Mouse (Mus musculus): ENCODE measurements at regions not wholly inside any gene's neighbourhood (a gene's known extent, or its start where the extent isn't known, plus 50 kb on each side); places are given as distances from the start of the nearest gene placed in this dataset.
"Not testable (repeated sequence)": the region's sequence is repeated elsewhere in the genome, so short reads cannot be mapped to it uniquely, and the experiment has no call there.

DNA sequence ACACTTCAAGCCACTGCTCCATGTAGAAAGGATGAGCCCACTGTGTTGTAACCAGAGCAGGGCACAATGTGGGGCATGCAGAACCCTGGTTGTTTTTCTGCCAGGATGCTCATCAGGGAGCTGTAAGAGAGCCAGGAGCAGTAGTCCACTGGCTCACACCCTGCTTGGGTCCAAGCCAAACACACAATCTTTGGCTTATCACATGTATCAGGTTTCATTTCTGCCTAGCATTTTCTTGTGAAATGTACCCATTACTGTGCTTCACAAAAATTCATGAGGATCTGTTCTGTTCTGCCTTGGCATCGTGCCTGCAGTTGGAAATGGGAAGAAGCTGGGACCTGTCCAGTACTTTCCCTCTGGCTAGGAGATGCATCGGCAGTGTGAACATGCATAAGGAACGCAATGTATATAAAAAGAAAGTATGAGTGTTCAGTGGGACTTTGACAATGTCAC lies 491.6 kb upstream of the Igfbp3 start:
- peak; percentile 12 for DNase-seq

DNA sequence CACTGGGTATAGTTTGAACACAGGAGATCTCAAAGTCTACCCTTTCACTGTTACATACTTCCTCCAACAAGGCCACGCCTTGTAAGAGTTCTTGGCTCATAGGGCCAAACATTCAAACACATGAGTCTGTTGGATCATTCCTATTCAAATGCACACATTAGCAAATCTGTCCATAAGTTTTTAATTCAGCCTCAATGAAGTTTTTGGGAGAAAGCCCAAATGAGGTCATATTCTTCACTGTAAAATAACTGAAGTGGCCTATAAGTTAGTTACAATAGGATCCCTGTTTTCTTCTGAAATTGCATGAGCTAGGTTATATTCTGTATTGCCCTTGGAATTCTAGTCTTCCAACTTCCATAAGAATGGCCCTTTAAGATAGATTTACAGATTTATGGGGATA lies 483.9 kb upstream of the Igfbp3 start:
- no peak for DNase-seq

- DNase-seq = not testable (repeated sequence)
Measured at GRCm38 (mm10) chr11:7689701-7690100, 476.0 kb upstream of the Igfbp3 start.

- DNase-seq = no peak
Measured at GRCm38 (mm10) chr11:7672821-7673220, 459.1 kb upstream of the Igfbp3 start.

GRCm38 (mm10) chr11:7630637-7631036 lies 416.9 kb upstream of the Igfbp3 start:
- DNase-seq = no peak

GRCm38 (mm10) chr11:7625256-7625655 lies 411.5 kb upstream of the Igfbp3 start:
- DNase-seq = peak; percentile 14

DNA sequence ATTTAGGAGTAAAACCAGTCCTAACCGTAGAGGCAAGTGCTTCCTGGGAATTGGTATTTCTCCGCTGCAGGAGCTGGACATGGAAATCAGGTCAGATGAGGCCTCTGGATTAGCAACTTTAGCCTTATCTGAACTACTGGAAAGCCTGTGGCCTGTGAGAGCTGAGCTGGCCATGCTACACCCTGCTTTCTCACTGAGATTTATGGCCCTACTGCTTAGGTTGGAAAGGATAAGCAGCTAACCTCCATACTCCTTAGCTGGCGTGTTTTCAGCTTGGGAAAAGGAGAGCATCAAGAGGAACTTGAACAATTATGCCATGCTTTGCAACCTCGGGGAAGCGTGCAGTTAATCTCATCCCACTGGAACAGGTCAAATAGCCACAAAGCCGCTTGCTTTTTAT lies 406.6 kb upstream of the Igfbp3 start:
- DNase-seq = no peak

DNA sequence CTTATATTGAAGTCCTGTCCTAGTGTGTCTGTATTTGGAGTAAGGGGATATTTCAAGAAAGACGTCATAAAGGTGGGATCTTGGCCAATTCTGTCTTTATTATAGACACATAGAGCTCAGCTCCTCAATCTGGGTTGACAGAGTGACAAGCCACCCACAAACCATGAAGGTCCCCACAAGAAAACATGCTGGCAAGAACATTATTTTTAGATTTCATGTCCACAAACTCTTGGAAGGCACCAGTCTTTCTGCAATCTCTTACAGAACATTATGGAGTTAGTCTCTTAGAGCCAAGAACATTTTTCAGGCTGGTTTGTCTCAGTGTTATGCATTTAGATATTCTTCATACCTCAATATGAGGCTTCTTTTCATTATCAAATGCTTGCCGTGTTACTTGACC lies 397.0 kb upstream of the Igfbp3 start:
- DNase-seq = no peak

GRCm38 (mm10) chr11:7609921-7610320 lies 396.2 kb upstream of the Igfbp3 start:
- DNase-seq = no peak

DNA sequence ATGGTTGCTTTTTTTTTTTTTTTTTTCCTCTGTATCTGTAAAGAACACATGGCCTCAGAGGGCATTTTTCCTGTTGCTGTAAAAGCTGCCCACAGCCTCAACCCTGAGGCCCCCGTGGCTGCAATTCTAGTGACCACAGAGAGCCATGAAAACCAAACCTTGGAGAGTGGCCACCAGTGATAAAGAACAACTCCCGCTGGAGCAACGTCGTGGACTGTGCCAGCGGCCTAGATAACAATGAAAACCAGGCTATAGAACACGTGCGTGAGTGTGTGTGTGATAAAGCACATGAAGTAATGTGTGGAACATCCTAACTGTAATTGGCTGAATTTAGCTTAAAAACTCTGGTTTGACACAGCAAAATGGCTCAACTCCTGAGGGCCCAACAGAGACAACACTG lies 392.9 kb upstream of the Igfbp3 start:
- DNase-seq = no peak

- DNase-seq = no peak
Measured at GRCm38 (mm10) chr11:7592010-7592409, 378.3 kb upstream of the Igfbp3 start.

- no peak for DNase-seq
Measured at GRCm38 (mm10) chr11:7583296-7583695, 369.6 kb upstream of the Igfbp3 start.

- no peak for DNase-seq
Measured at GRCm38 (mm10) chr11:7568484-7568883, 354.8 kb upstream of the Igfbp3 start.

DNA sequence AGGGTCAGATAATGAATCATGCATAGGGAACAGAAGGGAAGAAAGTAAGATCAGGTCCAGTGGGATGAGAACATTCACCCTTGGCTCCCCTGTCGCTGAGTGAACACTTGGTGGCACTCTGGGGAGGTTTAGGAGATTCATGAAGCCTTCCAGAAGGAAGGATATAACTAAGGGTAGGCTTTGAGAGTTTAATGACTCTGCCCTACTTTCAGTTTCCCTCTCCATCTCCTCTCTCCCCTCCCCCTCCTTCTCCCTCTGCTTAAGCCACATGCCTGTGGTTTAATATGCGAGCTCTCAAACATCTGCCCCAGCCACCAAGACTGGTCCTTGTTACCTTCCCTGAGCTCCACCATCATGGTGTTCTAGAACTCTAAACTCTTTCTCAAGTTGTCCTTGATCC lies 348.3 kb upstream of the Igfbp3 start:
- no peak for DNase-seq

DNA sequence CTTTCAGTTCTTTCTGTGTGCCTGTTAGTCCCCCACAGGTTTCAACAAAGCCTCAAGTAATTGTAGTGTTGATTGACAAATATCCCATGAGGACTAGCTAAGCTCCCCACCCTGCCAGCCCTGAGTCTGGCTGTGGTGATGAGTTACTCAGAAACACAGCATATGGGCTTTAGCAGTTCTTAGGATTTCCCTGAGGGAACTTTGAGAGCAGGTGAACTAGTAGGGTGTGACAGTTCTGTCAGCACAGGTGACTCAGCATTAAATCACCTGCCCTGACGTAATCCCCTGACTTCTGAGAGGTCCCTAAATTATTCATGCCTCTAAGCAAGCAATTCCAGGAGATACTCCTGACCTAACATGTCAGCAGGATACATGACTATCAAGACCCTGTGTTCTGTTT lies 347.7 kb upstream of the Igfbp3 start:
- no peak for DNase-seq

GRCm38 (mm10) chr11:7555613-7556274 lies 342.0 kb upstream of the Igfbp3 start:
- no peak for DNase-seq

DNA sequence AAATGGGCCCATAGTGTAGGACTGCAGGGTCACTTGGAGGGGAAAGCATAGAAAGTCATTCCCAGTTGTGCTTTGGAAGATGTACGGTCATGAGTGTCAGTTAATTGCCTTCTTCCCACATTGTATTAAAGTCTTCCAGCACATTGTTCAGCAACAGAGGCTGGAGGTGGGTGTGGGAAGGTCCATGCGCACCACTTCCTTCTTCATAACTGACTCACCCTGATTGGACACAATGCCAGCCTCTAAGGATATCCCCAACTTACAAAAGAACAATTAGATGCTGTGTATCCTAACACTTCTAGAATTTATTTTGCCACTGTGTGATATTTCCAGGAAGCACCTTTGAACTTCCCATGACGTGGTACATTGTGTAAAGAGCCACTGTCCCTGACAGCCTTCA lies 338.4 kb upstream of the Igfbp3 start:
- DNase-seq = no peak

- DNase-seq = no peak
Measured at GRCm38 (mm10) chr11:7547796-7548195, 334.1 kb upstream of the Igfbp3 start.

DNA sequence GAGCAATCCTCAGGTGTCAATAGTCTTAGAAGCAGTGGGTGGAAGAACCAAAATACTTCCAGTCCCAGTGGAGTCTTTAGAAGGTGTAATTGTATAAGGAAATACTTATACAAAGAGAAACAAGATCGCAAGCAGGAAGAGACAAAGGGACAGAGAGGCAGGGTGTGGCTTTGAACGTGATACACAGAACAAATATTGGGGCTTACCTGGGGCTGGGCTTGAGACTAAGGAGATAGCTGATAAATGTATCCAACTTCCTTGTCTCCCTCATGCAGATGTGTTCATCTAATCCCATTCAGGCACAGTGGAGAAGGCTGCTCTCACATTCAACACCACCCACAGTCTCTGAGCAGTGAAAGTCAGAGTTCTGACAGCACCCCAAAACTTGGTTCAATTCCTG lies 331.9 kb upstream of the Igfbp3 start:
- DNase-seq = no peak

DNA sequence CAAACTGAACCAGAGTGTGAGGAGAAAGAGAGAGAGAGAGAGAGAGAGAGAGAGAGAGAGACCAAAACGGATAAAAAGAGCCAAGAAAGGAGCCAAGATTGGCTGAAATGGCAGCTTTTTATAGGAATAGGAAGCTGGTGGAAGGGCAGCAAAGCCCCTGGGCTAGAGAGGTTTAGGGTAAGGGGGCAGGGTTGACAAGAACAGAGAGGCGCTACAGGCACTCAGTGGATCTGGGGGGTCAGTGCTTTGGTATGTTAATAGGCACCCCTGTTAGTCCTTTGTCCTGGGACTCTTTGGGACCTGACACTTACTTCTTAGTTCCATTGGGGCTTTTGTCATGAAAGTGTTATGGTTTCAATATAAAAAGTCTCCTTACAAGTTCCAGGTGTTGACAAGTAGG lies 320.9 kb upstream of the Igfbp3 start:
- no peak for DNase-seq

DNA sequence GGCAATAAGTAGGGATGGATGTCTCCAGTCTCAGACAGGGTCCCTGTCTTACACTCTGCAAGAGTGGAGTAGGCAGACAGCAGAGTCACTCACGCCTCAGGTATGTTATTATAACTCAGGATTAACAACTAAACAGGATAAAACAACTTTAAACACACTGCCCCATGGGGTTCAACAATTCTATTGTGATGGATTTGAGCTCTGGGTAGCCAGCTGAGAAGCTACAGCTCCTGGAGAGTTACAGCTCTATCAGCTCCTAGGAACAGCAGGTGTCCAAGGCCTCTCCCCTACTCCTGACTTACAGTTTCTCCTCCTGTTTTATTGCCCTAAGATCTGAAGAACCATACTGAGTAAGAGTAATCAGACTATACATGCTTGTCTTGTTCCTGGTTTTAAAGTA lies 319.6 kb upstream of the Igfbp3 start:
- no peak for DNase-seq

DNA sequence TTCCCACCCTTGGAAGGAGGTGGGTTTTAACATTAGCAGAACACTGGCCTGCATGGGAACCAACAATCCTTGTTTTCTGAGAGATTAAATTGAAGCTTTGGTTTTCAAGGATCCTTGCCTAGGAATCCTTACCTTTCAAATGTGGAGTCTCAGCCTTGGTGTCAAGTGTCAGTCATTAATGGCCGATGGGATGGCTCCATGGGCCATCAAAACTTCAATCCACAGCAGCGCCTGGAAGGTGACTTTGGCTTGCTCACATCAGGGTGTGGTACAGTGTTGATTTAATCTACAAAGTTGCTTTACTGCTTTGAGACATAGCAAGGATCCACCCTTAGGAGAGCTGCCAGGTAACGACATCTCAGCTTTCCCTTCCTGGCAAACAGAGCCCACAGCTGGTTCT lies 318.1 kb upstream of the Igfbp3 start:
- no peak for DNase-seq

DNA sequence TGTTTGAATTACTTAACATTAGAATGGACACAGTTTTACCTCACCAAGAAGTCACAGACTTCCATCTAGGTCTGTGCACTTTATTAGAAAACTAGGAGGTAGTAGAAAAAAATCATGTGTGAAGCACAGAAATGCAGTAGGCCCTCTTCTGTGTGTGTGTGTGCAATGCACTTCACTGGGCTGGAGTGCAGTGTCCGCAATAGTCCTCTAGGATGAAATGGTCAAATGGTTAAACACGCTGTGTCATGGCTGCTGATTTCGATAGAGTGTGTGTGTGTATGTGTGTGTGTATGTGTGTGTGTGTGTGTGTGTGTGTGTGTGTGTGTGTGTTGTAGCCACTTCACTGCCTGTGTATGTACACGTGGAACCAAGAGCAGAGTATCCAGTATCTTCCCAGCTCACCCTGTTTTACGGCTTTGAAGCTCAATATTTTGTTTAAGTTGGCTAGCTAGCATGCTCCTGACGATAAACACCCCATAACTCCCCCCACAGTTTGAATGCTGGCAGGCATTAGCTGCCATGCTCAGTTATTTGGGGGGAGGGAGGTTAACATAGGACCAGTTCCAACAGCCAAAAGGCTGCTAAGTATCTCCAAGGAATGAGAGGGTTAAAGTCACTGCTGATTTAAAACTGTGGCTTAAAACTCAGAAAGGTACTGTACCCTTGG lies 316.9 kb upstream of the Igfbp3 start:
- no peak for DNase-seq

DNA sequence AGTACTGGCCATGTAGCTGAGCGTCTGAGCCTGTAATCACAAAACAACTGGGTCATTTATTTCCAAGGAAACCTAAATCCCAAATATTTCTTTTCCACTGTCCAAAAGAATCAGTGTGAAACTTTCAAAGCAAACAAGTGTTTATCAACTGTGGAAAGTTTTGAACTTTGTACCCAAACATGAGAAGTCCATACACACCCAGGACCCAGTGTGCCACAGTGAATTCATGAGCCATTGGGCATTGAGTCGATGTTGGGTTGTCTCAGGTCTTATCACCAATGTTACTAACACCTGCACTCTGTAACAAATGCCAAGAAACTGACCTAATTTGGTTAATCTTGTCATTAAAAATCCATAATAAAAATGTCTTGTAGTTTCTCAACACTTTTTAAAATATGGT lies 305.8 kb upstream of the Igfbp3 start:
- no peak for DNase-seq

- peak; percentile 42 for DNase-seq
Measured at GRCm38 (mm10) chr11:7508861-7509260, 295.1 kb upstream of the Igfbp3 start.
